Mouse (Mus musculus): ENCODE measurements at regions not wholly inside any gene's neighbourhood (a gene's known extent, or its start where the extent isn't known, plus 50 kb on each side); places are given as distances from the start of the nearest gene placed in this dataset.

DNA sequence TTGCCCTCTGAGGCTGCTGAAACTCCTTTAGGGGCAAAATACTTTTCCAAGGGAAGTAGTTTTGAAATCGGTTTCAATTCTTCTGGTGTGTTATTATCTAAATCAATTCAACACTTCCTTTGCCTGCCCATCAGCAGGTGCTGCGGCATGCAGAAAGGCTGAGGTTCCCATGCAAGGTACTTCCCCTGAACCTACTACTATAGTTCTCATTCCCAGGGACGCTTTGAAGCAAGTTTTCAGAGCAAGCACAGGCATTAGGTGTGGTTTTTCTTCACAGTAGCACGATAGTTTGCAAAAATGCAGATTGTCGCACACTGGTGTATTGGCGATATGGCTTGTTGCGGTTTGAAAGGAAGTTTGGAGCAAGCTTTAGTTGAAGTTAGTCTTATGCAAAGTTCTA, 183.5 kb upstream of the Erbb4 start:
- TF ChIP-seq CTCF (IDR thresholded peaks at IDR 0.05; ENCODE audit: insufficient read depth, low read length) (no peak), POLR2A (IDR thresholded peaks at IDR 0.05; ENCODE audit: borderline replicate concordance, extremely low read depth, low read depth, low read length) (no peak)

Data from lung, adult 2 months (tissue).